Mouse (Mus musculus) adrenal gland, postnatal 25 days (tissue): ENCODE results near the gene Itgb1bp1. TPM values are rescaled to one million over a fixed set of nuclear protein-coding genes. Genes with fewer than 3 reads are reported as not detected.

Experiments used
- DNase-seq: peaks from one replicate; pipeline ENCODE4 v3.0.0; 2021; ENCODE audit warnings: mixed read lengths
- total RNA-seq: library from RNA; stranded (reverse); gene quantifications from 2 replicates; pipeline ENCODE4 v1.2.3, GENCODE M21; 2021

Itgb1bp1 gene
- total RNA-seq, 1 experiment from 2014 or later, result 89.2 TPM

DNA sequence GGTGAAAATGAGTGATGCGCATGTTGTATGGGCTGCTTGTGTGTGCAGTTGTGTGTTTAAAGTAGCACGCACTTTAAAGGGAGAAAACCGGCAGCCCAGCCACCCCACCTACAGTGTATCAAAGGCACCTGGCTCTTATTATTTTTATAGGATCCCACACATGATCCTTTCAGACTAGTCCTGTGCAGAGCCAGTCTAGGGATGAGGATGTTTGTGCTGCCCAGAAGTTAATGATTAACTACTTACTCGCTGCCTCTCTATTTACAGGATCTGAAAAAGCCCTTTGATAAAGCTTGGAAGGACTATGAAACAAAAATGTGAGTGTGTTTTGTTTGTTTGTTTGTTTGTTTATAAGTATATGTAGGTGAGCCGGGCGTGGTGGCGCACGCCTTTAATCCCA, 85.5 kb downstream of the Itgb1bp1 start:
- DNase-seq, result no peak

DNA sequence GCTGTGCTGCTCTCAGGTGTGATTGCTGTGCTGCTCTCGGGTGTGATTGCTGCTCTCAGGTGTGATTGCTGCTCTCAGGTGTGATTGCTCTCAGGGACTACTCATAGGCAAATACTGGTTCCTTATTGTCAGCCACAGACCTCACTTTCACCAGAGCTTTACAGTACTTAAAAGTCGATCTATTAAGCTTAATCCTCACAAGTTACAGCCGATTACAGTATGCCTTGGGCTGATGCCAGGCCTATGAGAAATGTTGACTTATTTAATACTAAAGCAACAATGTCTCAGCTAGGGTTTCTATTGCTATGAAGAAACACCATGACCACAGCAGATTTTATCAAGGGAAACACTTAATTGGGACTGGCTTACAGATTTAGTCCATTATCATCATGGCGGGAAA, 89.7 kb downstream of the Itgb1bp1 start:
- DNase-seq, result no peak

DNA sequence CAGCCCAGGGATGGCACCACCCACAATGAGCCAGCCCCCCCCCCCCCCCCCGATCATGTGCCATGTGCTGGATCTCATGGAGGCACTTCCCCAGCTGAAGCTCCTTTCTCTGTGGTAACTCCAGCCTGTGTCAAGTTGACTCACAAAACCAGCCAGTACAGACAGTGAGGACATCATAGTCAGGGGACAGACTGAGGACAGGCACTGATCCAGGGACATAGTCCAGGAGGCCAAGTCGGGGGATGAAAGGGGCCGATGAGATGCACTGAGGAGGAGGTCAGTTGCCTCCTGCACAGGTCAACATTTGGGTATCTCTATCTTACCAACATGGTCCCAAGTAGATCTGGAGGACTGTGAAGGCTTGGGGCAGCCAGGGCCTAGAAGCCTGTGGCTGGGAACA, 90.6 kb downstream of the Itgb1bp1 start:
- DNase-seq, result no peak

DNA sequence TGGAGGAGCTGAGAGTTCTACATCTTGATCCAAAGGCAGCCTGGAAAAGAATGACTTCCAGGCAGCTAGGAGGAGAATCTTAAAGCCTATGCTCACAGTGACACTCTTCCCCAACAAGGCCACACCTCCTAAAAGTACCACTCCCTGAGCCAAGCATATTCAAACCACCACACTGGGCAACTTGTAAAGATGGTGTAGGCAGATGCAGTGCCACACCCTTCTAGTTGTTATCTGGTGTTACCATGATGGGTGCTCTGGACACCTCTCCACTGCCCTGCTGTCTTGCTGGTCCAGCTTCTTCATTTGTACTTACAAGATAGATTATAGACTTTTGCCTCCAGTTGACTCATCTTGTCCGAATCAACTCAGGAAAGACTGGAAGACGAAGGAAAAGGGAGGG, 94.5 kb downstream of the Itgb1bp1 start:
- DNase-seq, result no peak

Other genes starting within 250 kb of the Itgb1bp1 start
- gene Cpsf3, start 893 bp downstream of the Itgb1bp1 start, total RNA-seq, result 69.8 and 82.3 TPM in 2 replicates
- 70.2 and 87.3 TPM in 2 replicates for gene Iah1, start 30.1 kb upstream of the Itgb1bp1 start, total RNA-seq
- gene Adam17, start 87.3 kb upstream of the Itgb1bp1 start, total RNA-seq, result 45.7 and 60.9 TPM in 2 replicates
- gene Ywhaq, start 131.4 kb upstream of the Itgb1bp1 start, total RNA-seq, result 261 and 294 TPM in 2 replicates